Mouse (Mus musculus): ENCODE data around the gene Colec11. TPM values are rescaled to one million over a fixed set of nuclear protein-coding genes. Genes with fewer than 3 reads are reported as not detected.

Colec11 gene
- polyA plus RNA-seq, 1 experiment from 2014 or later = 41.0 TPM

GRCm38 (mm10) chr12:28582423-28582822, 40.8 kb downstream of the Colec11 start, which contains the start of gene Allc:
TSS of gene Allc (minus strand) at chr12:28582523.
- Histone ChIP-seq H3K36me3 (replicated peaks; ENCODE audit: insufficient read depth, low read length) (no peaks in the 10 kb centered on the region), H3K27ac (ENCODE audit: low read depth) (no peak within 1 kb of the TSS), H3K9me3 (ENCODE audit: low read length) (no peaks in the 10 kb centered on the region), H3K4me2 (ENCODE audit: low read depth, low read length) (no peak within 1 kb of the TSS), H3K9ac (replicated peaks) (no peak within 1 kb of the TSS), H3K4me3 (ENCODE audit: low read depth, low read length) (no peak within 1 kb of the TSS), H3K27me3 (ENCODE audit: insufficient read depth, low read length) (no peaks in the 10 kb centered on the region), H3K4me1 (ENCODE audit: insufficient read depth) (no peaks in the 10 kb centered on the region)
- TF ChIP-seq EP300 (IDR thresholded peaks at IDR 0.05; ENCODE audit: low read depth) (no peak), CTCF (IDR thresholded peaks at IDR 0.05; ENCODE audit: low read depth) (no peak)
- DNase-seq (no peak), ATAC-seq (no peak)
- 71% methylated on average over 8 of the region's 8 CpGs for WGBS (ENCODE audit: insufficient replicate concordance)

GRCm38 (mm10) chr12:28579132-28579531, 44.0 kb downstream of the Colec11 start:
- H3K27me3 ChIP-seq (ENCODE audit: insufficient read depth, low read length) = no peaks in the 10 kb centered on the region
- no peak overlapping the region for H3K27ac ChIP-seq (ENCODE audit: low read depth)
- no peak overlapping the region for H3K4me2 ChIP-seq (ENCODE audit: low read depth, low read length)
- WGBS (ENCODE audit: insufficient replicate concordance) = 42% methylated on average over 4 of the region's 4 CpGs
- no peaks in the 10 kb centered on the region for H3K36me3 ChIP-seq (replicated peaks; ENCODE audit: insufficient read depth, low read length)
- no peak overlapping the region for H3K9ac ChIP-seq (replicated peaks)
- TF ChIP-seq CTCF (IDR thresholded peaks at IDR 0.05; ENCODE audit: low read depth) (peak; percentile 61), EP300 (IDR thresholded peaks at IDR 0.05; ENCODE audit: low read depth) (no peak)
- H3K4me1 ChIP-seq (ENCODE audit: insufficient read depth) = no peaks in the 10 kb centered on the region
- no peaks in the 10 kb centered on the region for H3K9me3 ChIP-seq (ENCODE audit: low read length)
- H3K4me3 ChIP-seq (ENCODE audit: low read depth, low read length) = no peak overlapping the region
- DNase-seq (peak; percentile 32), ATAC-seq (no peak)

- WGBS (ENCODE audit: insufficient replicate concordance) = 50% methylated on average over 3 of the region's 3 CpGs
- Histone ChIP-seq H3K9ac (replicated peaks) (no peak overlapping the region), H3K4me1 (ENCODE audit: insufficient read depth) (no peaks in the 10 kb centered on the region), H3K4me3 (ENCODE audit: low read depth, low read length) (no peak overlapping the region), H3K27ac (ENCODE audit: low read depth) (no peak overlapping the region), H3K9me3 (ENCODE audit: low read length) (no peaks in the 10 kb centered on the region), H3K27me3 (ENCODE audit: insufficient read depth, low read length) (no peaks in the 10 kb centered on the region), H3K4me2 (ENCODE audit: low read depth, low read length) (no peak overlapping the region), H3K36me3 (replicated peaks; ENCODE audit: insufficient read depth, low read length) (no peaks in the 10 kb centered on the region)
- ATAC-seq (no peak), DNase-seq (no peak)
- no peak for TF ChIP-seq CTCF (IDR thresholded peaks at IDR 0.05; ENCODE audit: low read depth)
- TF ChIP-seq EP300 (IDR thresholded peaks at IDR 0.05; ENCODE audit: low read depth) = no peak
Observed at GRCm38 (mm10) chr12:28578147-28578546, 45.0 kb downstream of the Colec11 start.

GRCm38 (mm10) chr12:28575366-28576070, 47.7 kb downstream of the Colec11 start:
- H3K36me3 ChIP-seq (replicated peaks; ENCODE audit: insufficient read depth, low read length) = no peaks in the 10 kb centered on the region
- no peak for ATAC-seq
- DNase-seq = no peak
- 49% methylated on average over 6 of the region's 6 CpGs for WGBS (ENCODE audit: insufficient replicate concordance)
- no peaks in the 10 kb centered on the region for H3K9me3 ChIP-seq (ENCODE audit: low read length)
- H3K4me3 ChIP-seq (ENCODE audit: low read depth, low read length) = no peak overlapping the region
- no peak overlapping the region for H3K27ac ChIP-seq (ENCODE audit: low read depth)
- TF ChIP-seq CTCF (IDR thresholded peaks at IDR 0.05; ENCODE audit: low read depth) (no peak), EP300 (IDR thresholded peaks at IDR 0.05; ENCODE audit: low read depth) (no peak)
- H3K4me2 ChIP-seq (ENCODE audit: low read depth, low read length) = no peak overlapping the region
- no peaks in the 10 kb centered on the region for H3K4me1 ChIP-seq (ENCODE audit: insufficient read depth)
- H3K9ac ChIP-seq (replicated peaks) = no peak overlapping the region
- H3K27me3 ChIP-seq (ENCODE audit: insufficient read depth, low read length) = no peaks in the 10 kb centered on the region

GRCm38 (mm10) chr12:28572241-28572640, 50.9 kb downstream of the Colec11 start:
- DNase-seq (no peak), ATAC-seq (no peak)
- no peaks in the 10 kb centered on the region for H3K36me3 ChIP-seq (replicated peaks; ENCODE audit: insufficient read depth, low read length)
- no peaks in the 10 kb centered on the region for H3K27me3 ChIP-seq (ENCODE audit: insufficient read depth, low read length)
- H3K27ac ChIP-seq (ENCODE audit: low read depth) = no peak overlapping the region
- no peak overlapping the region for H3K4me2 ChIP-seq (ENCODE audit: low read depth, low read length)
- H3K4me1 ChIP-seq (ENCODE audit: insufficient read depth) = no peaks in the 10 kb centered on the region
- WGBS (ENCODE audit: insufficient replicate concordance) = 72% methylated on average over 2 of the region's 2 CpGs
- H3K9me3 ChIP-seq (ENCODE audit: low read length) = no peaks in the 10 kb centered on the region
- no peak for TF ChIP-seq EP300 (IDR thresholded peaks at IDR 0.05; ENCODE audit: low read depth)
- TF ChIP-seq CTCF (IDR thresholded peaks at IDR 0.05; ENCODE audit: low read depth) = no peak
- H3K9ac ChIP-seq (replicated peaks) = no peak overlapping the region
- no peak overlapping the region for H3K4me3 ChIP-seq (ENCODE audit: low read depth, low read length)

- H3K4me1 ChIP-seq (ENCODE audit: insufficient read depth) = no peaks in the 10 kb centered on the region
- no peaks in the 10 kb centered on the region for H3K36me3 ChIP-seq (replicated peaks; ENCODE audit: insufficient read depth, low read length)
- 59% methylated on average over 15 of the region's 15 CpGs for WGBS (ENCODE audit: insufficient replicate concordance)
- no peak for DNase-seq
- no peak within 1 kb of the TSS for H3K4me2 ChIP-seq (ENCODE audit: low read depth, low read length)
- H3K9me3 ChIP-seq (ENCODE audit: low read length) = no peaks in the 10 kb centered on the region
- TF ChIP-seq EP300 (IDR thresholded peaks at IDR 0.05; ENCODE audit: low read depth) (no peak), CTCF (IDR thresholded peaks at IDR 0.05; ENCODE audit: low read depth) (no peak)
- H3K4me3 ChIP-seq (ENCODE audit: low read depth, low read length) = no peak within 1 kb of the TSS
- ATAC-seq = no peak
- H3K27ac ChIP-seq (ENCODE audit: low read depth) = no peak within 1 kb of the TSS
- no peaks in the 10 kb centered on the region for H3K27me3 ChIP-seq (ENCODE audit: insufficient read depth, low read length)
- no peak within 1 kb of the TSS for H3K9ac ChIP-seq (replicated peaks)
Observed at GRCm38 (mm10) chr12:28552299-28552698, 70.9 kb downstream of the Colec11 start, which contains the start of gene Dcdc2c. TSS of gene Dcdc2c (minus strand) at chr12:28552399.

Data from liver, postnatal 0 days (tissue).